Mouse (Mus musculus): ENCODE data around the gene Hist1h4d.
"Not testable (repeated sequence)": the region's sequence is repeated elsewhere in the genome, so short reads cannot be mapped to it uniquely, and the experiment has no call there.

The Hist1h4d gene

DNA sequence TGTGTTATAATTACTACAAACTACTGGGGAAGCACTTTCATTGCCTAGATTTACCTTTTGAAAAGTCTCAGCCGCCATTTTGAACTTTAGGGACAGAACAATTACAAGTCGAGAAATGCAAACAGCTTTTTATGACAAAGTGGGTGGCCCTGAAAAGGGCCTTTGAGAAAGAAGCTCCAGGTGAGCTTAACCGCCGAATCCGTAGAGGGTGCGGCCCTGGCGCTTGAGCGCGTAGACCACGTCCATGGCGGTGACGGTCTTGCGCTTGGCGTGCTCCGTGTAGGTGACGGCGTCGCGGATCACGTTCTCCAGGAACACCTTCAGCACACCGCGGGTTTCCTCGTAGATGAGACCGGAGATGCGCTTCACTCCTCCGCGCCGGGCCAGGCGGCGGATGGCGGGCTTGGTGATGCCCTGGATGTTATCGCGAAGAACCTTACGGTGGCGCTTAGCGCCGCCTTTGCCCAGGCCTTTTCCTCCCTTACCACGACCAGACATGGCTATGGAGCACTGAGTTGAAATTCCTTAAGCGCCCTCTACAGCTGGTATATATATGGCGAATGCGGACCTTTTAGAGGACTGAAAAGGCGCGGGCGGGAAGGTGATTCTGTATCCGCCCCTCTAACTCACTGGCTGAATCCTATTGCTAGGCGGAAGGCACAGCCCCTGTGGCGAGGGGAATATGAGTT lies 30.1 kb upstream of the Hist1h4d start, which contains the start of gene Hist1h4f:
Hist1h4f (minus strand) TSS at position 503 of the 689 bp plus-strand sequence.
- DNase-seq (ENCODE audit: low read depth, low spot score) = peak; percentile 89

DNA sequence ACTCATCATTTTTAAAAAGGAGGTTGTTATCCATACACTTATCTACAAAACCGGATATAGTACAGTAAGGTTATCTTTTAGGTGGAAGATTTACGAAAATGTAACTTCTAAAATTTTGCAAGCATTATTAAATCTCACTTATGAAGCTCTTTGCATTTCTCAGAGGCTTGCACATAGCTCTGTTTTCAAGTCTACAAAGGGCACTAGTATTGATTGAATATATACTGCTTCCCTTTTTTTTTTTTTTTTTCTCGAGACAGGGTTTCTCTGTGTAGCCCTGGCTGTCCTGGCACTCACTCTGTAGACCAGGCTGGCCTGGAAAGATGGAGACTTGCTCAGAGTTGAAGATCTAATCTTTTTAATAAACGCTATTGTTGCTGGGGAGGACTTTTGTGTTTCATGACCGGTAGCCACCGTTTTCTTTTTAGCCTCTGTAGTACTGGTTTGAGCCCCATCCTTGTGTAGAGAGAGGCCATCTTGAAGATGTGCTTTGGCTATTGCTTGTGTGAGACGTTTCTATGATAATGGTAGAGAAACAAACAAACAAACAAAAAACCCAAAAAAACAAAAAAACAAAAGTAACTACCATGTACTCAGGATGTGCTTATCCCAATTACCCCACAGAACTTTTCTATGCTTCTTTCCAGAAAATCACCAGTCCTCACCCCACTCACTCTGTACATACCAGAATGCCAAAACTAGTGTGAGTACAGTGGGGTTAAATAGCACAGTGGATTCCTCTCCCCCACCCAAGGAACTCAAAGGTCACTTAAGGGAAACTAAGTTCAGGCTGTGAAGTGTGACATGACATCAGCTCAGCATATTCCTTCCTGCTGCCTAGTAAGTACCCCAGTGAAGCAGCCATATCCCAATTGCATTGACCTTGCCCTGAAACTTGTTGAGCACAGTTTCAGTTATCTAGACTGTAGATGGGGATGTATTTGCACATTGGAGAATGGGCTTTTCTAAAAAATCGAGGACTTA lies 29.2 kb upstream of the Hist1h4d start:
- no peak for DNase-seq (ENCODE audit: low read depth, low spot score)

GRCm38 (mm10) chr13:23552962-23553361 lies 28.4 kb upstream of the Hist1h4d start, which contains the start of gene Hist1h1d:
Gene Hist1h1d (plus strand): TSS chr13:23553262.
- DNase-seq (ENCODE audit: low read depth, low spot score) = no peak

GRCm38 (mm10) chr13:23554393-23554792 lies 27.0 kb upstream of the Hist1h4d start:
- DNase-seq (ENCODE audit: low read depth, low spot score) = no peak

- peak; percentile 81 for DNase-seq (ENCODE audit: low read depth, low spot score)
These were observed 26.2 kb upstream of the Hist1h4d start for GRCm38 (mm10) chr13:23554925-23555838.

GRCm38 (mm10) chr13:23555839-23556416 lies 25.5 kb upstream of the Hist1h4d start:
- peak; percentile 88 for DNase-seq (ENCODE audit: low read depth, low spot score)

DNA sequence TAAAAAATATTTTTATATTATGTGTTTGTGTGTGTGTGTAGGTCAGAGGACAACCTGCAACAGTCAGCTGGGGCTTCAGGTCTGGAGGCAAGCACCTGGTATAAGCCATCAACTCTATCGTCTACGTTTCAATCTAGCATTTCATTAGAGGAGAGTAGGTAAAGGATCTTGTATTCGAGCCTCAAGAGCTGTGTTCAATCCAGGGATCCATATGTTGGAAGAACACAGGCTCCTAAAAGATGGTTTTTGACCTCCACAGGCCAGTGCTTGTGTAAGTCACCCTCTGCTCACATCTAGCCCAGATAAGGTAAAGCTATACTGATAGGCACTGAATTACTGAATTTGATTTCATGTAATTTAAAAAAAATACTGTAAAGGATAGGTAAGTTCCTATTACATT lies 24.5 kb upstream of the Hist1h4d start:
- DNase-seq (ENCODE audit: low read depth, low spot score) = no peak

DNA sequence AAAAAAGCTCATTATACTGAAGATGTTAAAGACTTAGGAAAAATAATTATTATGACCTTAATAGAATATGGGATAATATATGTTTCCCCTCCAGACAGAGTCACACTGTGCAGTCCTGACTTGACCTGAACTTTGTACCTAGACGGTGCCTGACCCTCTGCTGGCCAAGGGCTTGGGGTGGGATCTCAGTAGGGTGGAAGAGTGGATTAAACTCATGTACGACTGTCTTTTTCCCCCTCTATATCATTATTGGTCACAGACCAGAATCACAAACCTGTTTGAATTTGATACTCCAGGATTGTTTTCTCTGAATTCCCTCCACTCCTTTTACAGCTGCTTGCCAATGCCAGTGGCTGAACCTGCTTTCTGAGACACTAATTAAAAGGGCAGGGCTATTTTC lies 20.7 kb upstream of the Hist1h4d start:
- not testable (repeated sequence) for DNase-seq (ENCODE audit: low read depth, low spot score)

DNA sequence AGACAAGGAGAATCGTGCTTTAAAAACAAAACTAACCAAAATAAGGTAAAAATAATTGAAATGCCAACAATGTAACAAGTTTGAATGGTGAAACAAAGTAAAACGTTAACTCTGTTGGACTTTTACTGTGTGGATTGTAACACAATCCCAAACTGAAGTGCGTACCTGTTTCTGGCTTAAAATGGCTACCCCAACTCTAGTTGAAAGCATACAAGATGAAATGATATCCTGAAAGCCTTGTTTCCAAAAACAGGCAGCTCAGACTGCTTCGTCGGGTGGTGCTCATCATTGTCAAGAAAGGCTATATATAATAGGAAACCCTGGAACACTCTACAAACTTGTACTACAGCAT lies 19.9 kb upstream of the Hist1h4d start:
- DNase-seq (ENCODE audit: low read depth, low spot score) = not testable (repeated sequence)

GRCm38 (mm10) chr13:23561883-23562659 lies 19.3 kb upstream of the Hist1h4d start, which contains the start of gene Hist1h3e:
Gene Hist1h3e (minus strand): TSS chr13:23562369.
- DNase-seq (ENCODE audit: low read depth, low spot score) = peak; percentile 97

- DNase-seq (ENCODE audit: low read depth, low spot score) = peak; percentile 67
These were observed 18.5 kb upstream of the Hist1h4d start for GRCm38 (mm10) chr13:23562699-23563462.

DNA sequence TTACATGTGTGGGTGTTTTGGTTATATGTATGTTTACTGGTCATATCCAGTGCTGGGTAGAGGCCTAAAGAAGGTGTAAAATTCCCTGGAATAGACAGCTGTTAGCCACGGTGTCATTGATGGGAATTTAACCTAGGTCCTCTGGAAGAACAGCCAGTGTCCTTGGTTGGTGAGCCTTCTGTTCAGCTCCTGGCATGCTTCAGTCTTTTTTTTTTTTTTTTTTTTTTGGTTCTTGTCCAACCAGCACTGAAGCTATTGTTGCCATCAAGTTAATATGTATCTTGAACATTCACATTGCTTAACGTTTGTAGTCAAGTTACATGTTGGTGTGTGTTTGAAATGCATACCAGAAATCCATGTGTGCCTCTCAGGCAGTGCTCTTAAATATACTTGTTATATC lies 16.9 kb upstream of the Hist1h4d start:
- DNase-seq (ENCODE audit: low read depth, low spot score) = no peak

DNA sequence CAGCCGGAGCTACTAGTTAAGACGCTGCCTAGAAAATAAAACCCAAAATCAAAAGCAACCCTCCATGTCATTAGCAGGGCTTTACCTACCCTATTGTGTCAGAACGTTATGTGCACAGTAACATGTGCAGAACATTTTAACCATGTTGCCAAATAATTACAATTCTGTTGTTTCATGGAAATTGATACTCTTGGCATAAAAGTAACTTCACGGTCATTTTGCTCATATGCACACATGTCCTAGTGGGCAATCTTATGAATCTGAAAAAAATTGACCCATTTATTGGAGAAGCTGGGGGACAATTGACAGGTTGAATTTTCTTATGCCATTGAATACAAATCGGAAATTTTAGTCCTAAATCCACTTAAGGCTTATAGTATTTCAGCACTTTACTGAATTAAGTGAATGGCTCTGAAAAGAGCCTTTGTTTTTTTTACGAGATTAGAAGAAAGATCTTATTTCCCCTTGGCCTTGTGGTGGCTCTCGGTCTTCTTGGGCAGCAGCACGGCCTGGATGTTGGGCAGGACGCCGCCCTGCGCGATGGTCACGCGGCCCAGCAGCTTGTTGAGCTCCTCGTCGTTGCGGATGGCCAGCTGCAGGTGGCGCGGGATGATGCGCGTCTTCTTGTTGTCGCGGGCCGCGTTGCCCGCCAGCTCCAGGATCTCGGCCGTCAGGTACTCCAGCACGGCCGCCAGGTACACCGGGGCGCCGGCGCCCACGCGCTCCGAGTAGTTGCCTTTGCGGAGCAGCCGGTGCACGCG lies 11.0 kb upstream of the Hist1h4d start:
- peak; percentile 31 for DNase-seq (ENCODE audit: low read depth, low spot score)

DNA sequence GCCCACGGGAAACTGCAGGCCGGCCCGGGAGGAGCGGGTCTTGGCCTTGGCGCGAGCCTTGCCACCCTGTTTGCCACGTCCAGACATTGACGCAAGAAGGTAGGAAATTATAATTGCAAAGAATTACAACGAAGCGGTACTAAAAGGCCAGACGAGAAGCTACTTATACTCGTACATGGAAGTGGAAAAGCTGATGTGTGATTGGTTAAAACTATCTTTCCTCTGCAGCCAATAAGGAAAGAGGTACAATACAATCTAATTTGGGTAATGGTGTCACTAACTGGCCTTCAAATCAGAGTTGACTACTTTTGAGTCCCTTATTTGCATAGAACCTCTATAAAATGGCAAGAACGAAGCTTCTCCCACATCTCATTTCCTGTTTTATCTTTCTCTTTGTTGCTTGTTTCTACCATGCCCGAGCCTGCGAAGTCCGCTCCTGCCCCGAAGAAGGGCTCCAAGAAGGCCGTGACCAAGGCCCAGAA lies 10.3 kb upstream of the Hist1h4d start, which contains the start of the genes Hist1h2ae and Hist1h2bg:
Hist1h2ae (minus strand) TSS at position 199 of the 482 bp plus-strand sequence.
Hist1h2bg (plus strand) TSS at position 375 of the 482 bp plus-strand sequence.
- DNase-seq (ENCODE audit: low read depth, low spot score) = peak; percentile 93

GRCm38 (mm10) chr13:23571504-23572217 lies 9.7 kb upstream of the Hist1h4d start:
- DNase-seq (ENCODE audit: low read depth, low spot score) = peak; percentile 40

DNA sequence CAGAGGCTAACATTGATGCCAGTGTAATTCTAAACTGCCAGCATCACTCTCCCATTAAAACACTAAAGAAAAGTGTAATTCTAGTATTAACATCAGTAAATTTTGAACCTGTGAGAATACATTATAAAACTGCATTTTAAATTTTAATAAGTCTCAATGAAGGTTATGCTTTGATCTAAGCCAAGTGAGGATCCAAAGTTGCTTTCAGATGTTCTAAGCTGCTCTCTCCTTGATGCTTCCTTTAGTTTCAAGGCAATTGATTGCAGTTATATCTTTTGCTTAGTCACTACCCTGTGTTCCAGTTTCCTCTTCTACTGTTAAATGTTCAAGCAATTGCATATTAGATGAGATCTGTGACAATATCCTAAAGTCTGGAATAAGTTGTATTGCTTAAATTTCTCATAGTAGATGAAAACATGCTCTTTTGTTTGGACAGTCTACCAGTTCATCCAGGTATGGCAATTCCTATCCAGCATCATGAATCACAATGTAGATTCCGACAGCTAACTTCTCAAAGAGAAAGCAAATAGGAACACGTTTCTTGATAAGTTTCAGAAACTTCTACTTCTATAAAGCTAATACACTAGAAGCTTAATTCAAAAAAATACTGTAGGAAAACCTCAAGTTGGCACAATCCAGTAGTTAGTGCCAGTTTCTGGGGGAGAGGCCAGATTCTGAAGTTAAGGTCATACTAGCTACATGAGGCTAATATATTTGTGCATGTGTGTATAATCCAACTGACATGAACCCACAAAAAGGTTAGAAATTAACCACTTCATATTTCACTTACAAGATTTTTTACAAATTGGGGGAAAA lies 9.0 kb upstream of the Hist1h4d start:
- no peak for DNase-seq (ENCODE audit: low read depth, low spot score)
